Mouse (Mus musculus) hematopoietic stem cell, adult 5-6 weeks (primary cell): ENCODE measurements at regions not wholly inside any gene's neighbourhood (a gene's known extent, or its start where the extent isn't known, plus 50 kb on each side); places are given as distances from the start of the nearest gene placed in this dataset.
A peak's percentile ranks its signal among the peaks of the same experiment; 100 is the strongest.
"Not testable (repeated sequence)": the region's sequence is repeated elsewhere in the genome, so short reads cannot be mapped to it uniquely, and the experiment has no call there.

Experiments used
- ATAC-seq, 2 experiments: fragments of 125-278 bp in 1 of 2; replicated peaks in 1 of 2; 2 replicates each; pipeline ENCODE4 v1.8.0; 2016 to 2017; ENCODE audit warnings: inconsistent platforms in 2 of 2, mild to moderate bottlenecking in 2 of 2, moderate number of reproducible peaks in 2 of 2, low read depth in 1 of 2, moderate TSS enrichment in 1 of 2; ENCODE audit not compliant: low FRiP score in 2 of 2, poor library complexity in 2 of 2, severe bottlenecking in 2 of 2, insufficient read depth in 1 of 2, low TSS enrichment in 1 of 2

DNA sequence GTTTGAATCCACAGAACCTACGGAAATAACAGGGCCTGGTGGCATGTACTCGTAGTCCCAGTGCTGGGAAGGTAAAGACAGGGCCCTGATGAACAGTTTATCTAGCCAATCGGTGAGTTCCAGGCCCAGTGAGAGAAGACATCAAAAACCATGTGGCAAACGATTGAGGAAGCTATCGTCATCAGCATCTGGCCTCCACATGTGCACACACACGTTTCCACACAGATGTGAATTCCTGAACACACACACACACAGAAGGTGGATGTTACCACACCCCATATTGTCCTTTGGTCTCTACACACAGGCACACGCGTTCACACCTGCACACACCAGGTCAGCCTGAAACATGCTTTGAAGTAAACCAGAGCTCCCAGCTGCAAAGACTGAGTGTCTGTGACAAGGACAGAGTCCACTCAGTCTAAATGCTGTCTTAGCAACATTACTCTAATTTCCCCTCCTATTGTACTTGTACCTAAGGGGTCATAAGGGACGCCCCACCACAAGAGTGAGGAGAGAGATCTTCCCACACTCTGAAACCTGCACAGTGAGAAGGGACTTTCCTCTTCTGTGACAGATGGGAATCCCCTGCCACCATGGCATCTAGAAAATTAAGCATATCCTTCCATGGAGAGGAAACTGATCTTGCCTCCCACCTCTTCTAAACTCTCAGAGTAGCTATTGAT is 159.1 kb upstream of the Tbl1xr1 start:
- ATAC-seq = peak in 1 of 2 experiments; percentile 34; a peak in 1 of 4 replicates

DNA sequence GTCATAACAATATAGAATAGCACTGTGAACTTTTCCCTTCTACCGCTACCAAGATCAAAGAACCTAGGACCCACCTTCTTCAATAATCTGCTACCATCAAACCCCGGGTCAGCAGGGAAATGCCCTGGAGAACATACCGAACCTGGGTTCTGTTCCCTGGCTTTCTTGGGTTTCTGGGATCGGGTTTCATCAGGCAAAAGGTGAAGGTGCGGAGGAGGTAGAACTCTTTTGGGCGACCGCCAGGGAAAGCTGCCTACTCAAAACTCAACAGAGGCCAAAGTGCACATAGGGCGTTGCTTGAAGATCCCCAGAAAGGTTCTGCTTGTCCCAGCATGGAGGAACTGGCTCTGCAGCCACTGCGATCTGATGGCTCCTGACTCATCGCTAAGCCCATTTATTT is 158.0 kb upstream of the Tbl1xr1 start:
- no peak for ATAC-seq

DNA sequence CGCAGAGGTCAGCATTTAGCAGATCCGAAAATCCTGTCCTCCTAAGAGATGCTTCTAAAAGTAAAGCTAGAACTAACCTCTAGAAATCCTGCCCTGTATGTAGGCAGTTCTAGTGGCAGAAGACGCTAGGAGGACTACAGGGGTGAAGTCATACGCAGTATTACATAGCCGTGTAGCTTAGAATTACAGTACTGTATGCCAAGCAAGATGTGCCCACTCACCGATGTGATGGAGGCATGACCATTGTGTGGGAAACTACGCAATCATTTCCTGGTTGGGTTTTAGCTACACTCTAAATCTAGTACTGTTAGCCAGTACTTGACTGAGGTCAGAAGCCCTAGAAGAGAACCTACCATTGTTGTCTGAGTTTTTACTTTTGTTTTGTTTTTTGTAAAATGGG is 156.5 kb upstream of the Tbl1xr1 start:
- ATAC-seq = no peak; a peak in 1 of 4 replicates

DNA sequence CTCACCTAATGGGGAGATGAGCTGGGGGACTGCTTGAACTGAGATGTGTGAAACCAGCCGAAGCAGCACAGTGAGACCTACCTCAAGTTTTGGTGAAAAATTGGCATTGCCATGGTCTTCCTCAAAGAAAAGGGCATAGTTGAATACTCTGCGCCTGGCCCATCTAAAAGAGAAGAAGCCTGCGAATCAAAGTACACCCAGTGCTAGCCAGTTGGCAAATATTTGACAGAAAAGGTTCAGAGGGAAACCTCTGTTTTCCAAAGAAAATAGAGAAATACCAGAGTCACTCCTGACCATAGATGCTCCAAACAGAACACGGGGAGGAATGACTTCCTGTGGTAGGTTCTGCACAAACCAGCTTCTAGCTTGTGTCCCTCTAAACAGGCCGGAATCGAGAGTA is 144.5 kb upstream of the Tbl1xr1 start:
- no peak for ATAC-seq

DNA sequence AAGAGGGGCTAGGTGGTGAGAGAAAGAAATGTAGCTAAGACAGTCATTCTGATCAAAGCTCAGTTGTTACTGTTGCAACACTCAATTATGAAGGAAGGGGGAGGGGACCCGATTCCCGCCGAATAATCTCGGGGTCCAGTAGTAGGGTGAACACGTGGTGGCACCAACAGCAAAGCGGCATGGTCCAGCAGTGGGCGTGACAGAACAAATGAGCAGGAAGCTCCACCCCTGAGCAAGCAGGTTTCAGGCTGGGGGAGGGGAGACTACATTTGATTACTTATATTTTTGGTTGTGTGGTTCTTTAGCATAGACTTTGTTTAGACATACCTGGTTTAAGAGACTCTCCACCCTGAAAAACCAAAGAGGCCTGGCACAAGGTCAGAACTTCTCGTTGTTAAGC is 143.8 kb upstream of the Tbl1xr1 start:
- not testable (repeated sequence) for ATAC-seq

DNA sequence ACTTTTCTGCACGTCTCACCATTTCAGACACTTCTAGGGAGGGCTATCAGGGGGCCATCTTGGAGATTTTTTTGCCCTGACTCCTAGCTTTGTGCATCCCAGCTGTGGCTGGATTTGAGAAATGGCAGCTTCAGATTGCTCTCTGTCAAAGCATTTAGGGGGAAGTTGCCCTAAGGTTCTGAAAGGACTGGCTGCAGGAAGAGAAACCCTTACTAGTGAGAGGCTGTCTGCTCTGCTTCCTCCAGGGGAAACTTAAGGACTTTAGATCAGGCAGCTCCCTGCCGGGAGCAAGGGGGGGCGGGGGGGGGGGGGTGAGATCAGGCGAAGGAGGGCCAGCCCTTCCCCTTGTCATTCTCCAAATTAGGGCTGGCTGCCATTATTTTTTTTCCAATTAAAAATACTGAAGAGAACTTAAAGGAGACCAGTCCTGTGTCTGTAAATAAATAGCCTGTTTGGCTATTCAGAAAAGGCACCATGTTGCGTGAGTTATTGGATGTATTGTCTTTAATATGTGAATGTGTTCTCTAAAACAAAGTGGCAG is 141.7 kb upstream of the Tbl1xr1 start:
- peak; percentile 27 to 34; a peak in 2 of 4 replicates for ATAC-seq

DNA sequence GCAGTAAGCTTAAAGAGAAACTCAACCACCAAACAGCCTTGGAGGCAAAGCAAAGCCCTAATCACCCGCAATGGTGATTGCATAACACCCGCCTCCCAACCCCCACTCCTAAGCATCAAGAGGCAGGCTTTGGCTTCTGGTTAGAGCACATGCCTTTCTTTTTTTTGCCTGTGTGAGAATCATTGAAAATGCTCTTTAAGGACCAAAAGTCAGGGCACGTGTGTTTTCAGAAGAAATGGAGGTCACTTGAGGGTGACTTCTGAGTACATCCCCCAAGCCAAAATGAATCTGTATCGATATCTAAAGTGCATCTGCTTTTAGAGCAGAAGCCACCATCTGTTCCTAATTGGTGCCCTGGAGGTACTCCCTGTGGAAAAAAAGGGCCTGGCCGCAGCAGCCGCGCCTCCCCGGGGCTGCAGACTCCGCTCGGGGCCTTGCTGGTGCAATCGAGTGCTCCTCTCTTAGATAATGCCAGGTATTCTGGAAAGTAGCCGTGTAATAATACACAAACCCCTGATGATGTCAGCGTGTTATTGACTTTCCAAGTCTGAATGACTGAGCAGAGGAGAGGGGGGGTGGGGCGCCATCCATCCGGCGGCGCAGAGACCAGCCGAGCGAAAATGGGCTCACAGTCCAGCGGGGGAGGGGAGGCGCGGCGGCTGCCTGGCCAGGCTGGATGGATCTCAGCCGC is 140.7 kb upstream of the Tbl1xr1 start:
- ATAC-seq = peak; percentile 85 to 89

DNA sequence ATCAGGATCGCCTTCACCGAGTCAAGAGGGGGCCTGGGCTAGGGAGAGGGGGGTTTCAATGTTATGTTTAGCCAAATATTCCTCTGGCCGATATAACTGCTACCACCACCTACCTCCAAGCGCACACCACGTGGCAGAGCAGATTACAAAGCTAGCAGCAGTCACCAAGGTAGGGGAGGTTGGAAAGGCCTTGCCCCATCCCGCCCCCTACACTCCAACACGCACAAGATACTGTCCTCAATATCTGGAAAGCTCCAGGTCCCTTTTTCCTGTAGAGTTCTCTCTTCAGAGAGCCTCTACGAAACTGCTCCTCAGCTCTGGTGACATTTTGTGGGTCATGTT is 140.2 kb upstream of the Tbl1xr1 start:
- ATAC-seq = no peak

DNA sequence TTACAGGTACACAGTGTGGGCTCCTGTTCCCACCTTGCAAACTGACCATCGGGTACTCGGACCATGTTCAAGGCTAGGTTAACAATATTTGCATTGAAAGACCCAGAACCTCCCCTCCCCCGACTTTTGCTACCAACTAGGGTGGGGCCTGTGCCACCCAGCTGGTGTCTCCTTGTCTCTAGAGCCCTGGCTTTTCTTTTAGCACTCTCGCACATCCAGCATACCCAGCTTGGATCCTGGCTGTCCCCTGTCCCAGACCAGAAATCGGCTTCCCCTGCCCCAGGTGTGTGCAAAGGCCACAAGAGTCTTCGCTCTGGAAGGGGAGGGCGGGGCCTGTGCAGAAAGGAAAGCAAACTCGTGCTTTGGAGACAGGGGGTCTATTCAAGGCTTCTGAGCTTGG is 139.8 kb upstream of the Tbl1xr1 start:
- ATAC-seq = no peak

DNA sequence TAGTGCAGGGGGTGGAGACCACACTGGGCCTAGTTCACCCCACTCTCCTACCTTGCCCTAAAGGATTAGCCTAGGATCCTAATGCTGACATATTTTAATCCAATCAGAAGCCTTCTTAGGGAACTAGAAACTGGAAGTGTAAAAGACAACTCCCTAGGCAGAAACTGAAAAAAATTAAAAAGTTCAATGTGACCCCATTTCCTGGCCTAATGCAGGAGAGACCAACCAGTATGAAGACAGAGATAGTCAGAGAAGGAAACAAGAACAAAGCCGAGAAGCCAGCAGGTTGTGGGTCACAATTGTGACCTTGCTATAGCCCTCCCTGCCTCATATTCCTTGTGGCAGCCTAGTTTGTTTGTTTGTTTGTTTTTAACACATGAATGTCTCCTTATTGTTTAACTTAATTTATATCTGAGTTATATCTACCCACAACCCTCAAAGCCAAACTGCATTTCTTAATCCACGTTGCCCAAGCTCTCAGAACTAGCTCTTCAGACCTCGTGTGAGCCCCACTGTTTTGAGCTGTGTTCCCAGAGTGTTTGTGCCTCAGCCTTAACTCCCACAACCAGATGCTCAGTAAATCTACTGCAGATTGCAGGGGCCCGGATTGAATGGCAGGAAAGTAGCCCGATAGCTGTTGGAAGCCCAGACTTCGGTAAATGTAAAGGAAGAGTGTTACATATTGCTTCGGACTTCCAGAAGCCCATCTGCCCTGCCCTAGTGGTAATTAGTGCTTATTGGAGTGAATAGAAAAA is 139.0 kb upstream of the Tbl1xr1 start:
- no peak for ATAC-seq

DNA sequence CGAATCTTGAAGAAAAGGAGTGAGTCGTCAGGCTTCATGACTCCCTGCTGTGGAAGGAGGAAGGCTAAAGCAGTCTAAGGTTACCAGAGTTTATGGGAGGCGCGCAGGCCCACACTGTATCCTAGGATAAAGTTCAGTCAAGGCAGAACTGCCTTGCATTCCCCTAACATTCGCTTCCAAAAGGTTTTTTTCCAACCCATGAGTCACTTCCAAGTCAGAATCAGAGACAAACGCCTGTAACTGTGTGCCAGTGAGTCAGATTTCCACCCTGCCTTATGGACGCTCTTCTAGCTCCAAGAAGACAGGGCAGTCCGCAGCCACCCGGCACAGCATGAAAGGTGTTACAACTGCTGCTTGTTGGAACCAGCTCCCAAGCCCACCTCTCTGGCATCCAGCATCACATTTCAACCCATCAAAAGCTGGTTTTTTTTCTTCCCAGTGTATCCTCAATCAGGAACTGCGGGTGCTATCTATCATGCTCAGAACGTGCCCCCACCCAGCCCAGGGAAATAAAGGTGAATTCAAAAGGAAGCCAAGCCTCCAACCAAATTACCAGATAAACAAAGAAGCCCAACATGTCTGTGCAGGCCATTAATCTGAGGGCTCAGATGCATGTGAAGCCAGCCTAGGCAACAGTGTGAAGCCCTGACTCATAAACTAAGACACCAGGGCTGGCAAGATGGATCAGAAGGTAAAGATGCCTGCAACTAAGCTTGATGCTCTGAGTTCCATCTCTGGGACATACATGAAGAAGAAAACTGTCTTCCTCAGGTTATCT is 138.2 kb upstream of the Tbl1xr1 start:
- ATAC-seq = no peak

DNA sequence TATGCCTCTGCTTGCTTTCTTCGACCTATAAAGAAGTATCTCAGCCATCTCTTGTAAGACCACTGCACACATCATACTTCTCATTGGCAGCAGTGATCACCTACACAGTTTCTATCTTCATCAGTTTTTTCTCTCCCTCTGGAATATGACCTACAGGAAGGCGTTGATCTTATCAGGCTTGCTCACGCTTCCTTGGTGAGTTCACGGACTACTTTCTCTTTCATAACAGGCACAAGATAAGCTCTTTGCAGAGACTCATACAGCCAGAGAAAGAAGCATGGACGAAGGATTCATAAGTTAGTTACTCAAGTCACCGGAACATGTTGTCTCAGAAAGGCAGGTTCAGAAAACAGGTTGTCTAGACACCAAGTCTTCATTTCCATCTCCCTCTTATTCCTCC is 136.7 kb upstream of the Tbl1xr1 start:
- ATAC-seq = peak; percentile 11 to 34; a peak in 3 of 4 replicates

DNA sequence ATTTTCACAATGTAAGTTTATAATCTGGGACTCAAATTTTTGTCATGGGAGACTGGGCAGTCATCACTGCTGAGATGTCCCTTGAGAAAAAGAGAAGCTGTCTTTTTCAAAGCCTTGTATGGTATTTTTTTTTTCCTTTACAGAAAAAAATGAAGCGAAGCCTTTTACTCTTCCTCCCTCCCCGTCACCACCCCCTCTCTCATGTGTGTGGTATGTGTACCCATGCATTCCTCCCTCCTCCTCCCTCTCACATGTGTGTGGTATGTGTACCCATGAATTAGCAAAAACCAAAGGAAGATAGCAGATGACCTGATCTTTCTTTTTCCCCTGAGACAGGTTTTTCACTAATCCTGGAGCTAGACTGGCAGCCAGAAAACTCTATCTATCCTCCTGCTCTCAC is 134.9 kb upstream of the Tbl1xr1 start:
- no peak for ATAC-seq

DNA sequence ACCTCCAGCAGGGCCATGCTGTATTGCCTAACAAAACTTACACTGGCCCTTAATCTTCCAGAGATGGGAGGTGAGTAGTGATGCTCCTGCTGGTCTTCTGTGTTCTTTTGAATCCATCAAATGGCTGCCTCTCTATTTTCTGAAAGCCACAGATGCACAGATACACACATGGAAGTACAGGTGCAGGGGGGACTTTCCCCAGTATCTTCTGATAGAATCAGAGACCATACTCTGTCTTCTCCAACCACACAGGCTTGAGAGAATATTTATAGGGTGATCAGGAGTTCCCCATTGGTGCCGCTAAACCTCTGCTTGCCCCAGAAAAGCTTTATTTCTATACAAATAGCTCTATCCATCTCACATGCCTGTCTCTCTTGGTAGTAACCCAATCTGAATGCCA is 133.5 kb upstream of the Tbl1xr1 start:
- ATAC-seq = no peak

DNA sequence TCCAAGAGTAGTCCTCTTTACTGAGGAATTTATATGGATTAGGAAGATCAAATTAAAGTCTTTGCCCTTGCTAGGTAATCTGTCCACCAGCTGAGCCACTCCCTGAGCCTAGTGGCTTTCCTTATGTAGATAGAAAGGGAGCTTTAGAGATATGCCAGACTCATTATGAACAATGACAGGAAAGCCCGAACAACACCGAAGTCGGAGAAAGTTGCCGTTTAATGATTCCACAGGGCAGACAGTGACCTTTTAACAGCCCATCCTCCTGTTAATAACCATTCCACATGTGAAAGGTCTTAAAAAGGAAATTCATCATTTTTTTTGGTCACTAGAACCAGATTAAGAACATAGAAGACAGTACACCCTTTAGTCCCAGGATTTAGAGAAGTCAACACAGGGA is 130.7 kb upstream of the Tbl1xr1 start:
- no peak for ATAC-seq

DNA sequence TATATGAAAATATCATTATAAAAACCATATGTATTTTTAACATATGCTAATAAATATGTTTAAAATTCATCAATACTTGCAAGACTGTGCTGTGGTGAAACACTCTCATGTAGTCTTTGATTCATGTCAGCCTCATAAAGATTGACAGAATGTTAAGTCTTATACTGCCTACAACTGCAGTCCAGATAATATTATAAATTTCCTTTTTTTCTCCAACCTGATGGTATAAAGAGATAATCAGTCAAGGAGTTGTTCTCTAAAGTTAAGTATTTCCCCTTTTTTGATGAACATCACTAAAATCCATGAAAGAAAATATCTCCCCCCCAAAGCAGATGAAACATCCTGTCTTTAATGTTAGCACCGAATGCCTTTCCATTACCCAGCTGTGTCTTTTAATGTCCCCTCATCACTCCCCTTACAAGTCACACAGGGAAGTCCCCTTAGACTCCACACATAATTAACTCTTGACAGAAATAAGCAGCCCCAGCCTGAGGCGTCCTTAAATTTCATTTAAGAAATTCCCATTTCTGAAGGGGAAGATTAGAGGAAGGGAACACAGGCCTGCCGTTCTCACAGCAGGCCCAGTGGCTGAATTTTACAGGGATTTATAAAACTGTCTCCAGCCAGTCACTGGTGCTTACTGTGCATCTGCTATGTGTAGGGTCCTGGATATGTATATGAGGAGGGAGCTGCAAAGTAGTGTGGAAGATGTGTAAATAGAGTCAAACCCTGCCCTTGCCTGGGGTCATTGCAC is 129.0 kb upstream of the Tbl1xr1 start:
- ATAC-seq = no peak

DNA sequence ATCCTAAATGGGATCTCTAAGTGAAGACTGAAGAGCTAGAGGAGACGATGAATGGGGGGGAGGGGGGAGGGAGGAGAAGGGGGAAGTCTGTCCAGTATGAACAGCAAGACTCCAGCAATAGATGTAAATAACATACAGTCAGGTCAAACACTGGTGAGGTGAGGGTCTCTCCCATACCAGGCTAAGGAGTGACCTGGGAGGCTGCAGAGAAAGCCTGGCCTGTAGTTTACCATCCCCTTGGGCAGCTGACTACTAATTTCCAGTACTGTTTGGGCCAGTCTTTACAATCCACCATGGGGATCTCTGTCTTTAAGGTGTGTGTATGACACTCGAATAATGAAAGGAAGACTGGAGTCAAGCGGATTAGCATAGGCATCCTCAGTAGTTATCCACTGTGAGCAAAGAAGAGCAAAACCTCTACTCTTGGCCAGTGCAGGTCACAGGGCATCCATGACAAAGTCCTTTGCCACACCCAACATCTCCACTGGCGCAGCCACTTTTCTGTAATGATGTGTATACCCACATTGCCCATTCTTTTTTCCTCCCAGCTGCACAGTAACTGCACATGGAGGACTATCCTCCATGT is 128.3 kb upstream of the Tbl1xr1 start:
- ATAC-seq = no peak
